Mouse (Mus musculus) CH12.LX (cell line): Measurements from ENCODE around the gene Pih1d3.

Source experiments
- CHD2 ChIP-seq: IDR thresholded peaks from 2 replicates; pipeline ENCODE4 v1.6.1; 2011; ENCODE audit warnings: low read length, improper control_type of control experiment
- CTCF ChIP-seq, 2 experiments: IDR thresholded peaks in 1 of 2; conservative IDR thresholded peaks in 1 of 2; 2 replicates each; pipeline ENCODE4 v1.5.1; 2011 to 2012; ENCODE audit warnings: low read depth in 2 of 2, low read length in 2 of 2, improper control_type of control experiment in 1 of 2, inconsistent platforms in 1 of 2, mild to moderate bottlenecking in 1 of 2, moderate library complexity in 1 of 2
- ETS1 ChIP-seq: conservative IDR thresholded peaks from 2 replicates; pipeline ENCODE4 v1.6.1; 2012; ENCODE audit warnings: low read depth, mild to moderate bottlenecking, inconsistent platforms, low read length, improper control_type of control experiment, moderate library complexity
- HCFC1 ChIP-seq: IDR thresholded peaks from 2 replicates; pipeline ENCODE4 v1.6.1; 2012; ENCODE audit warnings: low read depth, mild to moderate bottlenecking, inconsistent platforms, low read length, improper control_type of control experiment
- JUN ChIP-seq: IDR thresholded peaks from 2 replicates; pipeline ENCODE4 v1.6.1; 2011; ENCODE audit warnings: low read depth, mild to moderate bottlenecking, low read length, improper control_type of control experiment, moderate library complexity; ENCODE audit not compliant: insufficient read depth
- JUND ChIP-seq: conservative IDR thresholded peaks from 2 replicates; pipeline ENCODE4 v1.6.1; 2011; ENCODE audit warnings: low read depth, low read length, improper control_type of control experiment
- KAT2A ChIP-seq: IDR thresholded peaks from 2 replicates; pipeline ENCODE4 v1.6.1; 2012; ENCODE audit warnings: low read length, improper control_type of control experiment, inconsistent platforms; ENCODE audit not compliant: insufficient replicate concordance
- MAFK ChIP-seq: IDR thresholded peaks from 2 replicates; pipeline ENCODE4 v1.6.1; 2011; ENCODE audit warnings: low read length, improper control_type of control experiment; ENCODE audit not compliant: insufficient replicate concordance
- POLR2A ChIP-seq: IDR thresholded peaks from 2 replicates; pipeline ENCODE4 v1.6.1; 2011; ENCODE audit warnings: low read depth, mild to moderate bottlenecking, improper control_type of control experiment, low read length
- TCF12 ChIP-seq: IDR thresholded peaks from 2 replicates; pipeline ENCODE4 v1.6.1; 2014; ENCODE audit warnings: low read depth, mild to moderate bottlenecking, inconsistent platforms, low read length, improper control_type of control experiment
- ZMIZ1 ChIP-seq: IDR thresholded peaks from 2 replicates; pipeline ENCODE4 v1.6.1; 2012; ENCODE audit warnings: low read depth, mild to moderate bottlenecking, inconsistent platforms, low read length, improper control_type of control experiment
- ZNF384 ChIP-seq: IDR thresholded peaks from 2 replicates; pipeline ENCODE4 v1.6.1; 2012; ENCODE audit warnings: low read depth, low read length, improper control_type of control experiment, inconsistent platforms

- TF ChIP-seq KAT2A (no peak), ZMIZ1 (no peak), POLR2A (no peak), CHD2 (no peak), JUND (no peak), ETS1 (no peak), CTCF (conservative IDR thresholded peaks at IDR 0.05 in 1 of 2, IDR thresholded peaks at IDR 0.05 in 1 of 2; ENCODE audit: low read depth in 2 of 2, low read length in 2 of 2) (no peak), HCFC1 (no peak), TCF12 (no peak), MAFK (no peak), JUN (no peak), ZNF384 (no peak)
Measured at GRCm38 (mm10) chr1:31205346-31205745, 17.3 kb upstream of the Pih1d3 start.
